Mouse (Mus musculus) thymus, postnatal 36 days (tissue): ENCODE measurements around the gene Tbc1d7.

ENCODE experiments used
- DNase-seq, 2 experiments: peaks; one replicate each; pipeline ENCODE4 v3.0.0; 2022; ENCODE audit warnings: mixed read lengths in 2 of 2

The Tbc1d7 gene

GRCm38 (mm10) chr13:43132859-43133258 is 38.4 kb downstream of the Tbc1d7 start:
- DNase-seq: no peak

- no peak for DNase-seq
Observed at GRCm38 (mm10) chr13:43131741-43132191, 39.5 kb downstream of the Tbc1d7 start.

- no peak for DNase-seq
Observed at GRCm38 (mm10) chr13:43130161-43130560, 41.1 kb downstream of the Tbc1d7 start.

- no peak for DNase-seq
Observed at GRCm38 (mm10) chr13:43124683-43125074, 46.6 kb downstream of the Tbc1d7 start.

- DNase-seq: no peak
Observed at GRCm38 (mm10) chr13:43123895-43124682, 47.2 kb downstream of the Tbc1d7 start.

GRCm38 (mm10) chr13:43122306-43123070 is 48.8 kb downstream of the Tbc1d7 start:
- DNase-seq: no peak

GRCm38 (mm10) chr13:43113141-43113540 is 58.2 kb downstream of the Tbc1d7 start:
- no peak for DNase-seq

- no peak for DNase-seq
Observed at GRCm38 (mm10) chr13:43112707-43113106, 58.6 kb downstream of the Tbc1d7 start.

- DNase-seq: no peak
Observed at GRCm38 (mm10) chr13:43112280-43112679, 59.0 kb downstream of the Tbc1d7 start.

GRCm38 (mm10) chr13:43104496-43104895 is 66.8 kb downstream of the Tbc1d7 start:
- no peak for DNase-seq

- no peak for DNase-seq
Observed at GRCm38 (mm10) chr13:43102943-43103342, 68.4 kb downstream of the Tbc1d7 start.
